Mouse (Mus musculus) spleen, postnatal 10 days (tissue): ENCODE results near the gene Klk11.
A peak's percentile ranks its signal among the peaks of the same experiment; 100 is the strongest.

Source experiments
- DNase-seq, 2 experiments: peaks; one replicate each; pipeline ENCODE4 v3.0.0; 2021 to 2022; ENCODE audit warnings: low spot score in 2 of 2

The Klk11 gene

DNA sequence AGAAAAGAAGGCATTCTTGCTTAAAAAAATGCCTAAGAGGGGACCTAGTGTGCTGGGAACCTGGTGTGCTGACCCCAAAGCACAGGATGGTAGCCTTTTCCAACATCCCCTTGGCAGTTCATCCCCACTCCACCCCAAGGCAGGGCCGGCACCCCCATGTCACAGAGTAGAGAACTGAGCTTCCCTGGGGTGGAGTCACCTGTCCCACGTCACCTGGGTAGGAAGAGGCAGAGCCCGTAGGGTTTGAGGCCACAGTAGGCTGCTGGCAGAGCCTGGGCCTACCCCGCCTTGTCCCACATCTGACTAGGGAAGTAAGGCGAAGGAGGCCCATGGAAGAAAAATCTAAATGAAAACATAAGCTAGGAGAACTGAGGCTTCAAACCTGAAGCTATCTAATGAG is at the start of gene Klk11:
Gene Klk11 (plus strand): TSS at position 241 of the 400 bp plus-strand sequence.
- DNase-seq = no peak

- DNase-seq = no peak
Measured at GRCm38 (mm10) chr7:43747788-43748187, 26.6 kb upstream of the Klk11 start.

DNA sequence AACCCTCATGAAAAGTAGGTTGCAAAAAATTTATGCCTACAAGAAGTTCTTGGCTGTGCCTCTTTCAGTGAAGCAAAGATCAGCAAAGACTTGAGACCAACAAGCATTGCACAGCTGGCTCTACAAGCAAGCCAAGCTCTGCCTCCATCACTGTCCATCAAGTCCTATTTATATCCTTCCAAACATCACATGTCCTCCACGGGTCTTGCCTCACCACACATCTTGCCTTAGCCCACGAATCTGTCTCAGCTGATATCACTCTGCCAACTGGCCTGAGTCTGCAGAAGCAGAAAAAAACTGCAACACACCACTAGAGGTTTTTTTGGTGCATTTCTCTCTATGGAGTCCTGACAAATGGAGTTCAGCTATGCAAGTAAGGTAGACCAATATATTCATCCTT is 21.6 kb upstream of the Klk11 start:
- DNase-seq = no peak

DNA sequence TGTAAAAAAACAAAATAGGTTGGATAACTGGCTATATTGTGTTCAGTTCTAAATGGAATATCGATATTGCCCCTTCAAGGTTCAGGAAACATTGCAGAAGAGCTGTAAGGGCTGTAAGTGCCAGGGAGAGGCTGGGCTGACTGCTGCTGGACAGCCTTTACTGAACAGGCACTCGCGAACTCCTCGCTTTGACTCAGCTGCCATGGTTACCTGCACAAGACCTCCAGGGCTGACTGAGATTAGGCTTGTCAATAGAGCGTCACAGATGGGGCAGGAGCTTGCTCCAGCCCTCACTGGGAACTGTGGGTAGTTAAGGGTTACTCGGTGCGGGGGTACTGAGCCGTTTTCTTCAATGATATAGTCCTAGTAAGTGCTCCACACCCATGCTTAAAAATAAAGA is 7.9 kb upstream of the Klk11 start:
- no peak for DNase-seq

DNA sequence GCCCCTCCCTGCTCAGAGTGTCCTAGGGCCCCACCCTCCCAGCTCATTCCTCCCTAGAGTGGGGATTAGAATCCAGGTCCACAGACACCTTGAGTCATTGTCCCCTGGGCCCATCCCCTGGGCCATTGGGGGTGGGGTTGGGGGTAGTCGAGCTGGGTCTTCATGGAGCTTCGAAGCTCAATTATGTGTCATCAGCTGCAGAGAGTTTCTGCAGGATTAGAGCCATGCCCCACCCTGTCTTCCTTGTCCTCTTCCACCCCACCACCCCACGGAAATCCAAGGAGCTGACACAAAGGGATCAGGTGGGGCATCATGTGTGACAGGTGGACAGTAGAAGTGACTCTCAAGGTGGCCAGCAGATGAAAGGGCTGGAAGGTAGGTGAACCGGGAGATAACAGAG is 5.8 kb upstream of the Klk11 start, which contains the start of gene Klk12:
Gene Klk12 (plus strand): TSS at position 301 of the 400 bp plus-strand sequence.
- no peak for DNase-seq

DNA sequence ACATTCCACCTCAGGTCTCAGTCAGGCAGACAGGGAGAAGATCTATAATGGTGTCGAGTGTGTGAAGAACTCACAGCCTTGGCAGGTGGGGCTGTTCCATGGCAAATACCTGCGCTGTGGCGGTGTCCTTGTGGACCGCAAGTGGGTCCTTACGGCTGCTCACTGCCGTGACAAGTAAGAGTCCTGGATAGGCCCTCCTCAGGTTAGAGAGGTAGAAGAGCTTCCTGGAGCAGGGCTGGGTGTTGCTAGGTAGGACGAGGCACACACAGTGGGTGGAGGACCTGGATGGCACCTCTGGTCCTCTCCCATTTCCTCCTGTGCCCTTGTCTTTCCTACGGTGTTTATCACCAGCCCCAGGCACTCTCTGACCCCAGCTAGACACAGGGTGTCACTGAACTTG is 4.8 kb upstream of the Klk11 start:
- DNase-seq = no peak

DNA sequence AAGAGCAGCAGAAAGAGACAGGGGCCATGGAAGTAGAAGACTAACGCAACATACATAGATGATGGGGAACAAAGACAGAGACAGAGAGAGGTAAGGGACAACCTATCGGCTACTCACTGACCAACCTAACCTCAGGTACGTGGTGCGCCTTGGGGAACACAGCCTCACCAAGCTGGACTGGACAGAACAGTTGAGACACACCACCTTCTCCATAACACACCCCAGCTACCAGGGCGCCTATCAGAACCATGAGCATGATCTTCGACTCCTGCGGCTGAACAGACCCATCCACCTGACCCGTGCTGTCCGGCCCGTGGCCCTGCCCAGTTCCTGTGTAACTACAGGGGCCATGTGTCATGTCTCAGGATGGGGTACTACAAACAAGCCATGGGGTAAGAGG is 3.7 kb upstream of the Klk11 start:
- DNase-seq = no peak

DNA sequence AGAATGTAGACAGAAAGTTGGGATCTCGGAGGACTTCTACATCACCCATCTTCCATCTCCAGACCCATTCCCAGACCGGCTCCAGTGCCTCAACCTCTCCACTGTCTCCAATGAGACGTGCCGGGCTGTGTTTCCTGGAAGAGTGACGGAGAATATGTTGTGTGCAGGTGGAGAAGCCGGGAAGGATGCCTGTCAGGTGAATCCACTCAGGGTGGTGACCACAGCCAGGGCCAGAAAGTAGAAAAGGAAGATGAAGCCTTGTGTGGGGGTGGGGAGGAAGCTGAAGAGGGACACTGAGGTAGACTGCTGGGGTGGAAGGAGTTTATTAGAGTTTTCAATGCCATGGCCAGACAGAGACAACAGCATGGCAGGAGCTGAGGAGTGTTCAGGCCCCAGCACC is 2.5 kb upstream of the Klk11 start:
- peak in 1 of 2 experiments; percentile 4 for DNase-seq

DNA sequence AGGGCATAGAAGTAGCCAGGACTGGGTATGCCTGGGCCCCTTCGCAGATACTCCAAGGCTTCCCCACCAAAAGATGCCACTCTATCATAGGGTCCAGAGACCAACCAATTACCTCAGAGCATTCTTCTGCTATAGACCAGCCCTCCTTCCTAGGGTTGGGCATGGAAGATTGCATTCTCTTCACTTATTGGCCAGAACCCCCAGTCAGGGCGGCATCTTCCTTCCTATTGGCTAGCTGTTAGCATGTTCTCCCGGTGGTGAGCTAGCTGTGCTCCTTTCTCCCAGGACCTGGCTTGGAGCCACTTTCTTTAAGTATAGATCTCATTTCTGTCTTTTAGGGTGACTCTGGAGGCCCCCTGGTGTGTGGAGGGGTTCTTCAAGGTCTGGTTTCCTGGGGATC is 1.5 kb upstream of the Klk11 start:
- DNase-seq = no peak

- peak in 1 of 2 experiments; percentile 3 for DNase-seq
Measured at GRCm38 (mm10) chr7:43774802-43775201, 398 bp downstream of the Klk11 start.

DNA sequence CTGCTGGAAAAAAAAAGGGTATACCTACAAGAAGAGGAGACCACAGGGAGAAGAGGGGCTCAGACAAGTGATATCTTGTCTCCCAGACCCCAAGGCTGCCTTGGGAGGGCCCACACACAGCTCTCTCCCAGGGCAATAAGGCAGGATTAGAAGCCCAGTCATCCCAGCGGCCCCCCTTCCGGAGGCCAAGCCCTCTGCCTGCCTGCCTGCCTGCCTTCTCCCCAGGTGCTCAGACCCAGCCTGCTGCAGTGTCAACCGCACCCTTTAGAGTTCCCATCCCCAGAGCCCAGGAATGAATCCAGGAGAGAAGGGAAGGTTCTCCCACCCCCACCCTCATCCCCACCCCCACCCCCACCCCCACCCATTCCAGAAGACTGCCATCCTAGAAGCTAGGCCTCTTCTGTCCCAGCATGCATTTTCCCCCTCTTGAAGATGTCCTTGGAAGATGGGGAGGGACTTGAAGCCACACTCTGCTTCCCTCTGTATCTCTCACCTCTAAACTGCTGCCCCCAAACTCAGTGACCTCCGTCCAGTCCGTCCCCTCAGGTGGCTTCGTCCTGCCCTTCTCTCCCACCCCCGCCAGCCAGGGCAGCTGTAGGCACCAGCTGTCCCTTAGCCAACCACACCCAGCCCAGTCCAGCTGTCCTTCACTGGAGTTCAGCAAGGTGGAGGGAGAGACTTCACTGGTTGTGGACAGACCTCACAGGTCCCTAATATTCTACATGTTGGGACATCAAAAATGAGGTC is 1.1 kb downstream of the Klk11 start:
- DNase-seq = peak in 1 of 2 experiments; percentile 10

GRCm38 (mm10) chr7:43776506-43776905 is 2.1 kb downstream of the Klk11 start:
- no peak for DNase-seq

DNA sequence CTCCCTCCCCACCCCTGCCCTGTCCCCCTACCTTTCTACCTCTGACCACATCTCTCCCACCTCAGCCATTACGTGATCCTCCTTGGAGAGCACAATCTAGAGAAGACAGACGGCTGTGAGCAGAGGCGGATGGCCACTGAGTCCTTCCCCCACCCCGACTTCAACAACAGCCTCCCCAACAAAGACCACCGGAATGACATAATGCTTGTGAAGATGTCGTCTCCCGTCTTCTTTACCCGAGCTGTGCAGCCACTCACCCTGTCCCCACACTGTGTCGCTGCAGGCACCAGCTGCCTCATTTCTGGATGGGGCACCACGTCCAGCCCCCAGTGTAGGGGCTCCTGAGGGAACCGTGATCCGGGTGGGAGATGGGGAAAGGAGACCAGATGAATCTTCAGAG is 3.0 kb downstream of the Klk11 start:
- peak in 1 of 2 experiments; percentile 6 for DNase-seq

GRCm38 (mm10) chr7:43778176-43778970 is 4.0 kb downstream of the Klk11 start:
- peak in 1 of 2 experiments; percentile 3 for DNase-seq

- no peak for DNase-seq
Measured at GRCm38 (mm10) chr7:43780241-43780640, 5.8 kb downstream of the Klk11 start.

DNA sequence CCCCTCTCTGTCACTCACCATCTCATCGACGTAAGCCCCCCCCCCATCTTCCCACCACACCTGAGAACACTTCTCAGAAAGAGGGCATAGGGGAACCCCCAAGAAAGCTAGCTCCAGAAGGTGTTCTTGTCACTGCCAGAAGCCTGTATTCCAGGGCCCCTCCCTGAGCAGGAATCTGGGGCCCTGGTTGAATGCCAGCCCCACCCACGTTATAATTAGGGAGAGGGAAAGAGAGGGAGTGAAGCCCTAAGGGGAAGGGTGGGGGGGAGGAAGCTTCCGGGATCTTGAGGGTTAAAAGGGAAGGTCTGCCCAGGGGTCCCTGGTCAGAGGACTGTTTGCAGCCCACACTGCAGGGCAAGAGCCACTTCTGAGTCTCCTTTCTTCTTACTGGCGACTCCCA is 6.3 kb downstream of the Klk11 start, which contains the start of gene Klk10:
Gene Klk10 (plus strand): TSS at position 290 of the 400 bp plus-strand sequence.
- DNase-seq = peak in 1 of 2 experiments; percentile 4

DNA sequence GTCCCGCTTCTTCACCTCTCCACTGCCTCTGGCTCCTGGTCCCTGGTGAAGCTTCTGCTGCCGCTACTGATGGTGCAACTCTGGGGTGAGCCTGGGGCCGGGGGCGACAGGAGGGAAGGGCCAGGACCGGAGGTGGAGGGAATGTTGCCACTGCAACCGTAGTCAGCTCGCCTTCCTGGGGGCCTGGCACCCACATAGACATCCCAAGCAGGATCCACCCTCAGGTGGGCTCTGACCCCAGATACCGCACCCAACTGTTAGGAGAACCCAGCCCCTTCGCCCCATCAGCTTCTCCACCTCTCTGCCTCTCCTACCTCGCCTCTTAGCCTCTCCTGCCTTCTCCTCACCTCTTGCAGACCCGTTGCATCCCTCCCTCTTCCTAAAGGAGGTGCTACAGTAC is 7.1 kb downstream of the Klk11 start:
- DNase-seq = no peak

GRCm38 (mm10) chr7:43782275-43783265 is 8.2 kb downstream of the Klk11 start:
- peak; percentile 53 to 80 for DNase-seq

DNA sequence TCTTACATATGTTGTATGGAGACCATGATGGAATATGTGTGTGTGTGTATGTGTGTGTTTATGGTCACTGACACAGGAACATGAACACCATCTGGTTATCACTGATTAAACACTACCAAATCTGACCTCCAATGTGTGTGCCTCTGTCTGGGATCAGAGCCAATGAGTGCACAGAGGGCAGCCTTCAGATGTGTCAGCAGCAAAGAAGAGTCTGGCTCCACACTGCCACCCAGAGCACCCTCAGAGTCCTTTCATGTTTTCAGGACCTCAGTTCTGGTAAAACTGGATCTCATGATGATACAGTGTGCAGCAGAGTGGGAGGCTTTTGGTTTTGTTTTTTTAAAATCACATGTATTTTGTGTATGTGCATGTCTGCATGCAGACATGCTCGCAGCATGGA is 10.9 kb downstream of the Klk11 start:
- no peak for DNase-seq

GRCm38 (mm10) chr7:43788096-43788495 is 13.7 kb downstream of the Klk11 start:
- DNase-seq = no peak

DNA sequence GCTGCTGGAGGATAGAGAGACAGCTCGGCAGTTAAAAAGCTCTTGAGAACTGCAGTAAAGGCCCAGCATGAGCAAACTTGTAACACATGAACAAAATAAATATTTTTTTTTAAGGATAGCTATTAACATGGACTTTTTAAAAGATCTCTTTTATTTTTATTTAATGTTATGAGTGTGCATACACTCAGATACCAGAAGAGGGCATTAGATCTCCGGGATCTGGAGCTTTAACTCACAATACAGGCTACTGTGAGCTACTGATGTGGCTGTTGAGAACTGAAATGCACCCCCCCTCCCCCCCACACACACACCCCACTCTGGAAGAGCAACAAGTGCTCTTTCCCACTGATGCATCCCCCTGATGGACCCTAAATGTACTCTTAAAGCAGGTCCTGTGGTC is 14.9 kb downstream of the Klk11 start:
- no peak for DNase-seq

GRCm38 (mm10) chr7:43791591-43791990 is 17.2 kb downstream of the Klk11 start, which contains the start of gene Klk9:
Gene Klk9 (plus strand): TSS chr7:43791891.
- DNase-seq = no peak
